Mouse (Mus musculus) forelimb bud, embryonic 11.5 days (tissue): Measurements from ENCODE around the gene Mtmr2.

Source experiments
- DNase-seq: peaks from one replicate; pipeline ENCODE4 v3.0.0-alpha.2; 2012; ENCODE audit warnings: low read depth, low spot score

The Mtmr2 gene

DNA sequence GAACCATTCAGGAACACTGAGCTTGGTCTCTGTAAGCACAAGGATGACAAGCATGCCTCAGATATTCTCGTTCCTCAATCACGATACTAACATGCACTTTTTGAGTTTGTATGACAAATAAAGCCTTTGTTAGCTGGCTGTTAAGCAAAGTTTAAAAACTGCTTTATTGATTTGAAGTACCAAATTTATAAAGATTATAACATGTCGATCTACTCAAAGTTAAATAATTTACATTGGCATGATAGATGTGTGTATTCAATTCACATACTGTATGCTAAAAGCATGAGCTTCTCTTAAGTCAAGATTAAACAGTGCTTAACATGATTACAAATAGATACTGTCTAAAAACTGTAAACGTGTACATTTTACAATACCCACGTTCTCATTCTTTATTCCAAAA is 59.4 kb downstream of the Mtmr2 start:
- DNase-seq = no peak

- peak; percentile 10 for DNase-seq
These were observed 61.7 kb downstream of the Mtmr2 start for GRCm38 (mm10) chr9:13809937-13810336.

DNA sequence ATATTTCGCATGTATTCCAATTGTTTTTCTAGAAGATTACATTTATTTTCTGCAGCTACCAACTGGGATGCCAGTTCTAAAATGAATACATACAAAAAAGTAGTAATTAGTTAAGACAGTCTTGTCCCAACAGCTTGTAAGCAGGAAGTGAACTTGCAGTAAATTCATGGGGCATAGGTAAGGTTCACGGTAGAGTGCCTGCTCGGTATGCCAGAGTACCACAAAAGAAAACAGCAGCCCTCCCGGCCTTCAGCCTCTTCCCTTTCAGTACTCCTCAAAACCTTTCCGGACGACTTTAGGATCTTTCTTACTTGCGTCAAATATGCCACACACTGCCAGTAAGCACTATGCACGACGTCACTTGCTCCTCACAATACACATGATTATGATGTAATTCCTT is 70.2 kb downstream of the Mtmr2 start:
- no peak for DNase-seq

GRCm38 (mm10) chr9:13820774-13821173 is 72.6 kb downstream of the Mtmr2 start:
- no peak for DNase-seq

DNA sequence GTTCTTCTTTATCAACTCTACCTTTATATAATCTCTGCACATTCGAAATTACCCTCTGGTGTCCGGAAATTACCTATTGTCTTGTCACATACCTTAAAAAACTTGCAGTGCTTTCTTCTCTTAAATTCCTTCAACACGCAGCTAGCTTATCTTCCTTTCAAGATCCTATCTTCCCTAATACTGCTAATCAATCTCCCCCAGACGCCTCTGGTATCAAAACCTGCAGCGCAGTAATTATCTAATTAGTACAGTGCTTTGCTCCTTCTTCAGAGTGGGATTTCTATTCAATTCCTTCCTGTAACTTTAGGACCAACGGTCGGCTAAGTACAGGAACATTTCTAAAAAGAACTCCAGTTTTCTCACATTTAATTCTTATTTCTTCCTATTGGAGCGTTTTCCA is 77.7 kb downstream of the Mtmr2 start:
- DNase-seq = no peak

DNA sequence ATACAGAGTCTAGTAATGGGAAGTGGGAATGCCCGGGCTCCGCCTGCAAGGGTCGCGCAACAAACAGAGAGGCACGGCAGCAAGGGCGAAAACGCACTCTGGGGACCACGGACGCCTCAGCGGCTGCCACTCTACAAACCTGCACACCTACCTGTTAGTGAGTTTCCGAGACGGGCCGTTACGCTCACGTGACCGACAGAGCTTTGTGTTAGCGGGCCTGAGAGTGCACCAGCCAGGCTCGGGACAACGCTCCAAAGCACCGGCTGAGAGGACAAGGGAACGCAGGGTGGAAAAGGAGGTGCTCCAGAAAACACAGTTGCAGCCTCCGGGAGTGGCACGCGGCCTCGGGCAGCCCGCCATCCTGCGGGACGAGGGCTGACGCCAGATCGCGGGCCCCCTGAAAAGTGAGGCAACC is 78.2 kb downstream of the Mtmr2 start:
- DNase-seq = peak; percentile 61

- peak; percentile 99 for DNase-seq
These were observed 78.7 kb downstream of the Mtmr2 start, which contains the start of gene Cep57 for GRCm38 (mm10) chr9:13826832-13827405. Gene Cep57, minus strand, starts transcription at chr9:13827107.

- peak; percentile 100 for DNase-seq
These were observed 79.3 kb downstream of the Mtmr2 start, which contains the start of gene Fam76b for GRCm38 (mm10) chr9:13827406-13828086. Gene Fam76b, plus strand, starts transcription at chr9:13827716.

DNA sequence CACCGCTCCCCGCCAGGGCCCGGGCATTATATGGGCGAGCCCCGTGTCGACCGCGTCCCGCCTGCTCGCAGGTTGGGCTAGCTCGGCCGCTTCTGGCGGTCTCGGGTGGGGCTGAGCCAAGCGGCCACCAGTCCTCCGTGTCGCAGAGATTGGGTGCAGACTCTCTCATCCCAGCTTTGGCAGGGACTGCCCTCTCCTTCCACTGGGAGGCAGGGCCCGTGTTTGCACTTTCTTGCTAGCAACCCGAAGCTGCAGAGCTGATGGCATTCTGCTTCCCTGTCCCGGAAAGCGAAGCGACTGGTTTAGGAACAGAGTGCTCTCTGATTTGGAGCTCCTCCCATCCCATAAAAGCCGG is 79.9 kb downstream of the Mtmr2 start:
- DNase-seq = peak; percentile 57

GRCm38 (mm10) chr9:13835256-13835655 is 87.0 kb downstream of the Mtmr2 start:
- no peak for DNase-seq

GRCm38 (mm10) chr9:13836726-13837125 is 88.5 kb downstream of the Mtmr2 start:
- no peak for DNase-seq

GRCm38 (mm10) chr9:13847591-13847990 is 99.4 kb downstream of the Mtmr2 start:
- no peak for DNase-seq

GRCm38 (mm10) chr9:13848481-13849480 is 100.6 kb downstream of the Mtmr2 start:
- peak; percentile 59 for DNase-seq

DNA sequence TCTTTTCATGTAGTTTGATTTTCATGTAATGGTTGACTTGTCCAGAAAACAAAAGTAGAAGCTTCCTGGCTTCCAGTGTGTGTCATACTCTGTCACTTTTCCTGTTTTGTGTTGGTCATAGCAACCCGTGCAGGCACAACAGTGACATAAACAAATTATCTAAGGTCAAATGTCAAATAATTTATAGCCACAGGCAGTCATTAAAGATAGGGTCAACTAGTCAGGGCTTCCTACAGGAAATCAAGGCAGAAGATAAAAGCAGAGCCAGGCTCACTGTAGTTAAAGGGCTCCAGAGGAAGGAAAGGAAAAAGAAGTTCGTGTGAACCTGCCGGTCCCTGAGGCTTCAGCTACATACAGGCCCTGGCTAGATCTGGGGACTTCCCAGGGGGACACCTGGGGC is 105.7 kb downstream of the Mtmr2 start:
- DNase-seq = no peak
